Mouse (Mus musculus): ENCODE results near the gene Foxp1. TPM values are rescaled to one million over a fixed set of nuclear protein-coding genes. Genes with fewer than 3 reads are reported as not detected.

The Foxp1 gene
- polyA plus RNA-seq, 1 experiment from 2014 or later, result 103 TPM

DNA sequence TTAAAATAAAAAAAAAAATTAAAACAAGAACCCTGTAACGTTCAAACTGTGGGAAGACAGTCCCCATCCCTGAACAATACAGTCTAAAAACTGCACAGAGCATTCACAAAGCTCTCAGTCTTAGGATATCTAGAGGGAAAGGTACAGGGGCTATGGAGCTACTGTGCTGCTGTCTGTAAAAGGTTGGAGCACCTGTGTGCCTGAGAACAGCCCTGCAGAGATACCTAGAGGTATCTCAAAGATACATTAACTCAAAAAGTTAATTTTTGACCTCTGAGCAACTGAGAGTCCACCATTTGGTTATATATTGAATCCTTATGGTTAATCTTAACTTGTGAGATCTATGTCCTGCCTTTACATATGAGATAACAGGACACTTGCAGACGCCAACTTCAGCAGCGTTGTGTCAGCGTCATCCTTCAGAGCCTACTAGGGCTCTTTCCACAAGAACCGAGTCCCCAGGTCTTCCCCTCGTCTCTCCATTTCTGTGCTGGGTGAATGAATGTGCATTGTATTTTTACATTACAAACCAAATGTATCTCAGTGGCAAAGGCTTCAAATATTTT lies 30.5 kb downstream of the Foxp1 start:
- Histone ChIP-seq H3K27ac (peak overlapping the region; percentile 51; the same call in 1 of the 2 replicates), H3K36me3 (no peaks in the 10 kb centered on the region), H3K4me3 (replicated peaks) (no peak overlapping the region), H3K27me3 (replicated peaks) (no peaks in the 10 kb centered on the region), H3K9ac (no peak overlapping the region), H3K9me3 (no peaks in the 10 kb centered on the region), H3K4me1 (replicated peaks) (peaks cover 18% of the 10 kb centered on the region), H3K4me2 (replicated peaks) (no peak overlapping the region)
- WGBS, result 49% methylated on average over 6 of the region's 6 CpGs
- peak; percentile 66 for ATAC-seq

DNA sequence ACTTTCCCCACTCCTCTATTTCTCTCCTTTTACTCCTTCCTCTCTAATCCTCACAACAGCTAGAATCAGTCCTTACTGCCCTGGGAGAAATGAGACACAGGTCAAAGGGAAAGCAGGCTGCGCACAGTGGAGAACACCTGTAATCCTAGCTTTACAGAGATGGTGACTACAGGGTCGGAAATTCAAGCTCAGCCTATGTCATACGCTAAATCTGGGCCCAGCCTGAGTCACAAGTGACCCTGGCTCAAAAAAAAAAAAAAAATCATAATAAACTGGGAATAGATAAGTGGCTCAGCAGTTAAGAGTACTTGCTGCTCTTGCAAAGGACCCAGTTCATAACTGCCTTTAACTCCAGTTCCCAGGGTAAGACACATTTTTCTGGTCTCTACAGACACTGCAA lies 31.4 kb downstream of the Foxp1 start:
- H3K9ac ChIP-seq, result no peak overlapping the region
- H3K9me3 ChIP-seq, result no peaks in the 10 kb centered on the region
- WGBS, result 60% methylated on average over 3 of the region's 3 CpGs
- H3K4me2 ChIP-seq (replicated peaks), result 0 out of 2 replicates have a peak overlapping the region, but pooled peaks have one; percentile 3
- H3K4me1 ChIP-seq (replicated peaks), result peaks cover 16% of the 10 kb centered on the region
- H3K36me3 ChIP-seq, result no peaks in the 10 kb centered on the region
- no peak overlapping the region for H3K4me3 ChIP-seq (replicated peaks)
- peak overlapping the region; percentile 51; the same call in 1 of the 2 replicates for H3K27ac ChIP-seq
- ATAC-seq, result peak; percentile 39
- H3K27me3 ChIP-seq (replicated peaks), result no peaks in the 10 kb centered on the region

GRCm38 (mm10) chr6:99489900-99490648 lies 32.4 kb downstream of the Foxp1 start:
- ATAC-seq, result no peak
- no peaks in the 10 kb centered on the region for H3K36me3 ChIP-seq
- WGBS, result 81% methylated on average over 8 of the region's 8 CpGs
- no peak overlapping the region for H3K9ac ChIP-seq
- no peak overlapping the region for H3K4me2 ChIP-seq (replicated peaks)
- no peaks in the 10 kb centered on the region for H3K9me3 ChIP-seq
- H3K4me1 ChIP-seq (replicated peaks), result peaks cover 26% of the 10 kb centered on the region
- H3K27ac ChIP-seq, result no peak overlapping the region
- no peaks in the 10 kb centered on the region for H3K27me3 ChIP-seq (replicated peaks)
- H3K4me3 ChIP-seq (replicated peaks), result no peak overlapping the region

GRCm38 (mm10) chr6:99489423-99489822 lies 33.1 kb downstream of the Foxp1 start:
- Histone ChIP-seq H3K9ac (no peak overlapping the region), H3K4me1 (replicated peaks) (peaks cover 29% of the 10 kb centered on the region), H3K27ac (no peak overlapping the region), H3K27me3 (replicated peaks) (no peaks in the 10 kb centered on the region), H3K36me3 (no peaks in the 10 kb centered on the region), H3K4me3 (replicated peaks) (no peak overlapping the region), H3K9me3 (no peaks in the 10 kb centered on the region), H3K4me2 (replicated peaks) (no peak overlapping the region)
- 77% methylated on average over 10 of the region's 10 CpGs for WGBS
- ATAC-seq, result no peak

DNA sequence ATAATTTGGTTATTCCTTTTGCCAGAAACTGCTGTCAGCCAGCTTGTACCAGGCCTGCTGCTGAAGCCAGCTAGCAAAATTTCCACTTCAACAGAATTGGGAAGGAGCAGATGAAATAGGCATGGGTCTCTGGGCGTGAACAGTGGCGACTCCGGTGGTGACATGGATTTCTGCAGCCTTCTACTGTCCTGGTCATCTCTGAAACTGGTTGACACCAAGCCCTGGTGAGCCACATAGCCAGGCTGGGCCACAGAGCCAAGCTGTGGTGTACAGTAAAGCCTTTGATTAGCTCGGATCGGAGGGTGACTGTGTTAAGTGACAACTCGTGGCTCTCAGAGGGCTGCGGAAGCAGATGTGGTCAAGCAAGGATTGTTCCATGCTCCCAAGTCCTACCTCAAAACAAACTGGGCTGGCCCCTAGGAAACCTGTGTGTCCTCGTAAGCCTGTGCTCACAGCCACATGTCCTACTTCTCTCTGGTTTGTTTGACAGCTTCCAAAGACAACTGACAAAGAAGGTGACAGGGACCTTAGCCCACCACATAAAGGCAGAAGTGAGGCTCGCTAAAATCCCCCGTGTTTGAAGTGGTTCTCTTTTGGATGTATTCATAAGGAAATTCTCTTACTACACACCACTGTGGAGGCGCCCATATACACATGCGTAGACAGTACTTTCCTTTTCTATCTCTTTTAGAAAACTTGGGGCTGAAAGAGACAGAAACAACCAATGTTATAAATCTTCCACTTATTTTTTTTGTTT lies 36.5 kb downstream of the Foxp1 start:
- no peaks in the 10 kb centered on the region for H3K36me3 ChIP-seq
- WGBS, result 68% methylated on average over 12 of the region's 12 CpGs
- H3K4me2 ChIP-seq (replicated peaks), result peak overlapping the region; percentile 49; the same call in 1 of the 2 replicates
- no peaks in the 10 kb centered on the region for H3K9me3 ChIP-seq
- H3K4me1 ChIP-seq (replicated peaks), result peaks cover 32% of the 10 kb centered on the region
- 0 out of 2 replicates have a peak, but pooled peaks have one; percentile 5 for ATAC-seq
- no peak overlapping the region for H3K4me3 ChIP-seq (replicated peaks)
- no peaks in the 10 kb centered on the region for H3K27me3 ChIP-seq (replicated peaks)
- peak overlapping the region; percentile 93 for H3K27ac ChIP-seq
- H3K9ac ChIP-seq, result no peak overlapping the region

- 17% methylated on average over 20 of the region's 20 CpGs for WGBS
- peaks cover 32% of the 10 kb centered on the region for H3K4me1 ChIP-seq (replicated peaks)
- no peaks in the 10 kb centered on the region for H3K36me3 ChIP-seq
- H3K9me3 ChIP-seq, result no peaks in the 10 kb centered on the region
- H3K9ac ChIP-seq, result peak overlapping the region; percentile 15
- peak; percentile 94 for ATAC-seq
- H3K4me2 ChIP-seq (replicated peaks), result peak overlapping the region; percentile 49
- H3K27me3 ChIP-seq (replicated peaks), result no peaks in the 10 kb centered on the region
- peak overlapping the region; percentile 1; the same call in 1 of the 2 replicates for H3K4me3 ChIP-seq (replicated peaks)
- H3K27ac ChIP-seq, result peak overlapping the region; percentile 93
Measured at GRCm38 (mm10) chr6:99485217-99485883, 37.2 kb downstream of the Foxp1 start.

- H3K4me1 ChIP-seq (replicated peaks), result peaks cover 30% of the 10 kb centered on the region
- no peaks in the 10 kb centered on the region for H3K9me3 ChIP-seq
- peak overlapping the region; percentile 49 for H3K4me2 ChIP-seq (replicated peaks)
- no peaks in the 10 kb centered on the region for H3K36me3 ChIP-seq
- H3K9ac ChIP-seq, result peak overlapping the region; percentile 15
- H3K4me3 ChIP-seq (replicated peaks), result peak overlapping the region; percentile 1; the same call in 1 of the 2 replicates
- peak overlapping the region; percentile 93 for H3K27ac ChIP-seq
- H3K27me3 ChIP-seq (replicated peaks), result no peaks in the 10 kb centered on the region
- ATAC-seq, result peak; percentile 77
- WGBS, result 12% methylated on average over 8 of the region's 8 CpGs
Measured at GRCm38 (mm10) chr6:99484884-99485216, 37.7 kb downstream of the Foxp1 start.

DNA sequence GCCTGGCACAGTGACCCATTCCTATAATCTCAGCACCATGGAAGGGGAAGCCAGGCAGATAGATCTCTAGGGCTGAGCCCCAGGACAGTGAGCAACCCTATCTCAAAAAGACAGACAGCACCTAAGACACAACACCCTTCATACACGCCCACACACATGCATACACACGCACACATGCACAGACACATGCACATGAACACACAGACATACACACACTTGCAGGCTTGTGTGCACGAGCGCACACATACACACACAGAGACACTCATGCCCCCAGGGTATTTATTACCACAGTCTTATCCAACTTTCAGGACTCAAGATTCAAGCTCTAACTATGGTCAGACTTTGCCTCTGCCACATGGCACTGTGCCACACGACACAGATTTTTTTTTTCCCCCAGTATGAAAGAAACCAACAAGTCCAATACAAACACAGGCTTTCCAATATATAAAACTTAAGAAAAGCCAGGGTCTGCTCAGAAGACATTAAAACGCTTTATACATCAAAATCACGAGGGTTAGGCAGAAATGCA lies 38.3 kb downstream of the Foxp1 start:
- Histone ChIP-seq H3K27ac (peak overlapping the region; percentile 55), H3K9ac (no peak overlapping the region), H3K4me3 (replicated peaks) (no peak overlapping the region), H3K4me1 (replicated peaks) (peaks cover 29% of the 10 kb centered on the region), H3K27me3 (replicated peaks) (no peaks in the 10 kb centered on the region), H3K36me3 (no peaks in the 10 kb centered on the region), H3K9me3 (no peaks in the 10 kb centered on the region), H3K4me2 (replicated peaks) (0 out of 2 replicates have a peak overlapping the region, but pooled peaks have one; percentile 49)
- WGBS, result 63% methylated on average over 7 of the region's 7 CpGs
- no peak for ATAC-seq

- no peaks in the 10 kb centered on the region for H3K27me3 ChIP-seq (replicated peaks)
- no peaks in the 10 kb centered on the region for H3K36me3 ChIP-seq
- no peak overlapping the region for H3K4me2 ChIP-seq (replicated peaks)
- H3K27ac ChIP-seq, result peak overlapping the region; percentile 24; the same call in 1 of the 2 replicates
- H3K9me3 ChIP-seq, result no peaks in the 10 kb centered on the region
- H3K4me1 ChIP-seq (replicated peaks), result peaks cover 27% of the 10 kb centered on the region
- H3K4me3 ChIP-seq (replicated peaks), result no peak overlapping the region
- H3K9ac ChIP-seq, result no peak overlapping the region
- 43% methylated on average over 10 of the region's 10 CpGs for WGBS
- no peak for ATAC-seq
Measured at GRCm38 (mm10) chr6:99483556-99483955, 39.0 kb downstream of the Foxp1 start.

GRCm38 (mm10) chr6:99481568-99481967 lies 41.0 kb downstream of the Foxp1 start:
- ATAC-seq, result no peak
- Histone ChIP-seq H3K9ac (no peak overlapping the region), H3K27ac (no peak overlapping the region), H3K4me2 (replicated peaks) (no peak overlapping the region), H3K36me3 (no peaks in the 10 kb centered on the region), H3K27me3 (replicated peaks) (no peaks in the 10 kb centered on the region), H3K9me3 (no peaks in the 10 kb centered on the region), H3K4me1 (replicated peaks) (peaks cover 27% of the 10 kb centered on the region), H3K4me3 (replicated peaks) (no peak overlapping the region)
- 48% methylated on average over 7 of the region's 7 CpGs for WGBS

GRCm38 (mm10) chr6:99478873-99479650 lies 43.5 kb downstream of the Foxp1 start:
- no peak overlapping the region for H3K4me3 ChIP-seq (replicated peaks)
- no peaks in the 10 kb centered on the region for H3K9me3 ChIP-seq
- no peak overlapping the region for H3K27ac ChIP-seq
- H3K4me2 ChIP-seq (replicated peaks), result no peak overlapping the region
- WGBS, result 85% methylated on average over 13 of the region's 13 CpGs
- ATAC-seq, result no peak
- H3K9ac ChIP-seq, result no peak overlapping the region
- H3K27me3 ChIP-seq (replicated peaks), result no peaks in the 10 kb centered on the region
- H3K4me1 ChIP-seq (replicated peaks), result peaks cover 10% of the 10 kb centered on the region
- H3K36me3 ChIP-seq, result no peaks in the 10 kb centered on the region

Measured in intestine, embryonic 15.5 days (tissue).